Mouse (Mus musculus) heart, embryonic 14.5 days (tissue): Measurements from ENCODE around the gene Sec13. TPM values are rescaled to one million over a fixed set of nuclear protein-coding genes. Genes with fewer than 3 reads are reported as not detected.

ENCODE experiments used
- ATAC-seq: fragments of 200-750 bp; cut with Nextera tagmentation; 2 replicates; pipeline ENCODE4 v1.8.0; 2017; ENCODE audit warnings: low read depth, moderate TSS enrichment; ENCODE audit not compliant: insufficient number of reproducible peaks, insufficient read depth, low FRiP score
- H3K27ac ChIP-seq, 2 experiments: fragments of 200-500 bp in 1 of 2; fragments of 300-500 bp in 1 of 2; sonication (generic) in 1 of 2; replicated peaks in 1 of 2; 2 replicates each; pipeline ENCODE4 v1.5.1; 2012 to 2014; ENCODE audit warnings: low read depth in 2 of 2, low read length in 2 of 2, control low read depth in 1 of 2, mild to moderate bottlenecking in 1 of 2, mixed read lengths in 1 of 2; ENCODE audit not compliant: control insufficient read depth in 1 of 2, insufficient read depth in 1 of 2
- H3K27me3 ChIP-seq: fragments of 300-500 bp; sonication (generic); 2 replicates; pipeline ENCODE4 v1.6.1; 2014; ENCODE audit warnings: mild to moderate bottlenecking, low read length, control low read depth; ENCODE audit not compliant: control insufficient read depth, insufficient read depth
- H3K36me3 ChIP-seq: fragments of 300-500 bp; sonication (generic); 2 replicates; pipeline ENCODE4 v1.6.1; 2014; ENCODE audit warnings: mild to moderate bottlenecking, control low read depth, low read length, mixed read lengths; ENCODE audit not compliant: control insufficient read depth, insufficient read depth
- H3K4me1 ChIP-seq, 2 experiments: fragments of 200-500 bp in 1 of 2; fragments of 300-500 bp in 1 of 2; sonication (generic) in 1 of 2; 2 replicates each; pipeline ENCODE4 v1.6.1; 2012 to 2014; ENCODE audit warnings: low read length in 2 of 2, control low read depth in 1 of 2, mixed read lengths in 1 of 2; ENCODE audit not compliant: control insufficient read depth in 2 of 2, insufficient read depth in 2 of 2
- H3K4me2 ChIP-seq: fragments of 300-500 bp; sonication (generic); 2 replicates; pipeline ENCODE4 v1.6.1; 2014; ENCODE audit warnings: mild to moderate bottlenecking, low read length
- H3K4me3 ChIP-seq, 2 experiments: fragments of 200-500 bp in 1 of 2; fragments of 300-500 bp in 1 of 2; sonication (generic) in 1 of 2; 2 replicates each; pipeline ENCODE4 v1.5.1; 2012 to 2014; ENCODE audit warnings: low read length in 2 of 2, mild to moderate bottlenecking in 2 of 2, control low read depth in 1 of 2, low read depth in 1 of 2, moderate library complexity in 1 of 2; ENCODE audit not compliant: control insufficient read depth in 1 of 2, insufficient read depth in 1 of 2
- H3K9ac ChIP-seq: fragments of 300-500 bp; sonication (generic); 2 replicates; pipeline ENCODE4 v1.6.1; 2014; ENCODE audit warnings: mild to moderate bottlenecking, low read length
- H3K9me3 ChIP-seq: fragments of 300-500 bp; sonication (generic); 2 replicates; pipeline ENCODE4 v1.6.1; 2016; ENCODE audit warnings: low read length, control low read depth; ENCODE audit not compliant: control insufficient read depth
- WGBS: fragments of 180-500 bp; shearing (Covaris S2); extraction: QIAGEN DNeasy Blood & Tissue Kit; methylation state at CpG from one replicate; pipeline ENCODE4 v1.1.7; 2014; 5-methylcytosine and 5-hydroxymethylcytosine counted together
- polyA plus RNA-seq: library from polyadenylated mRNA; unstranded; fragments of >200 nt; fragmentation: Nextera tagmentation; extraction: Ambion mirVana; gene quantifications from 2 replicates; pipeline ENCODE4 v1.2.1, GENCODE M21; 2014

The Sec13 gene
- polyA plus RNA-seq, 1 experiment from 2014 or later: 211 TPM

- H3K4me2 ChIP-seq: peak overlapping the region; percentile 60
Measured at GRCm38 (mm10) chr6:113690400-113691083, 50.0 kb downstream of the Sec13 start.

GRCm38 (mm10) chr6:113690008-113690399 lies 50.5 kb downstream of the Sec13 start:
- peak overlapping the region; percentile 60 for H3K4me2 ChIP-seq
- H3K36me3 ChIP-seq: peaks cover 8% of the 10 kb centered on the region; the same call in 1 of the 2 replicates
- peak overlapping the region; percentile 71 to 88 for H3K27ac ChIP-seq
- no peaks in the 10 kb centered on the region for H3K27me3 ChIP-seq
- H3K9me3 ChIP-seq: no peaks in the 10 kb centered on the region
- H3K9ac ChIP-seq: peak overlapping the region; percentile 41; the same call in 1 of the 2 replicates
- H3K4me3 ChIP-seq: peak overlapping the region in 1 of 2 experiments; percentile 22; a peak in 1 of 4 replicates
- peak; percentile 53 for ATAC-seq
- 14% methylated on average over 7 of the region's 7 CpGs for WGBS
- peaks cover 19 to 28% of the 10 kb centered on the region in 2 experiments for H3K4me1 ChIP-seq

More at GRCm38 (mm10) chr6:113690400-113691083, 50.0 kb downstream of the Sec13 start:
- Histone ChIP-seq H3K27ac (peak overlapping the region; percentile 71 to 88), H3K4me1 (peaks cover 19 to 28% of the 10 kb centered on the region in 2 experiments), H3K9me3 (no peaks in the 10 kb centered on the region), H3K36me3 (peaks cover 11% of the 10 kb centered on the region; the same call in 1 of the 2 replicates), H3K27me3 (no peaks in the 10 kb centered on the region), H3K9ac (peak overlapping the region; percentile 65), H3K4me3 (peak overlapping the region; percentile 7 to 22; a peak in 3 of 4 replicates)
- WGBS: 0% methylated on average over 14 of the region's 14 CpGs
- ATAC-seq: peak; percentile 87

- H3K36me3 ChIP-seq: no peaks in the 10 kb centered on the region
- no peak overlapping the region for H3K27ac ChIP-seq
- no peak for ATAC-seq
- no peak overlapping the region for H3K9ac ChIP-seq
- no peaks in the 10 kb centered on the region for H3K9me3 ChIP-seq
- H3K4me2 ChIP-seq: no peak overlapping the region
- H3K4me3 ChIP-seq: no peak overlapping the region
- no peaks in the 10 kb centered on the region for H3K27me3 ChIP-seq
- WGBS: 53% methylated on average over 8 of the region's 8 CpGs
- peaks cover 19 to 28% of the 10 kb centered on the region in 2 experiments for H3K4me1 ChIP-seq
Measured at GRCm38 (mm10) chr6:113686551-113687125, 53.9 kb downstream of the Sec13 start.

GRCm38 (mm10) chr6:113683081-113683825 lies 57.3 kb downstream of the Sec13 start:
- H3K9ac ChIP-seq: no peak overlapping the region
- ATAC-seq: no peak
- no peaks in the 10 kb centered on the region for H3K9me3 ChIP-seq
- H3K4me3 ChIP-seq: no peak overlapping the region
- 88% methylated on average over 10 of the region's 10 CpGs for WGBS
- peaks cover 5 to 16% of the 10 kb centered on the region in 2 experiments; a peak in 3 of 4 replicates for H3K4me1 ChIP-seq
- H3K4me2 ChIP-seq: no peak overlapping the region
- no peak overlapping the region for H3K27ac ChIP-seq
- peaks cover 3% of the 10 kb centered on the region; the same call in 1 of the 2 replicates for H3K36me3 ChIP-seq
- H3K27me3 ChIP-seq: no peaks in the 10 kb centered on the region

GRCm38 (mm10) chr6:113681271-113681670 lies 59.3 kb downstream of the Sec13 start:
- no peak overlapping the region for H3K4me3 ChIP-seq
- peaks cover 0 to 7% of the 10 kb centered on the region in 2 experiments; a peak in 1 of 4 replicates for H3K4me1 ChIP-seq
- H3K27ac ChIP-seq: no peak overlapping the region
- no peak overlapping the region for H3K9ac ChIP-seq
- H3K27me3 ChIP-seq: no peaks in the 10 kb centered on the region
- no peak; the same call in 1 of the 2 replicates for ATAC-seq
- H3K36me3 ChIP-seq: peaks cover 3% of the 10 kb centered on the region; the same call in 1 of the 2 replicates
- 15% methylated on average over 4 of the region's 4 CpGs for WGBS
- H3K9me3 ChIP-seq: no peaks in the 10 kb centered on the region
- H3K4me2 ChIP-seq: no peak overlapping the region

GRCm38 (mm10) chr6:113679993-113680566 lies 60.5 kb downstream of the Sec13 start:
- WGBS: 71% methylated on average over 9 of the region's 9 CpGs

More at GRCm38 (mm10) chr6:113679993-113680566, 60.5 kb downstream of the Sec13 start:
- H3K9ac ChIP-seq: no peak overlapping the region
- no peak for ATAC-seq
- peaks cover 0 to 7% of the 10 kb centered on the region in 2 experiments; a peak in 1 of 4 replicates for H3K4me1 ChIP-seq
- H3K27me3 ChIP-seq: no peaks in the 10 kb centered on the region
- no peak overlapping the region for H3K27ac ChIP-seq
- H3K4me3 ChIP-seq: no peak overlapping the region
- H3K4me2 ChIP-seq: no peak overlapping the region
- peaks cover 3% of the 10 kb centered on the region; the same call in 1 of the 2 replicates for H3K36me3 ChIP-seq
- H3K9me3 ChIP-seq: no peaks in the 10 kb centered on the region
